Mouse (Mus musculus) liver, embryonic 12.5 days (tissue): ENCODE data around the gene Spats1. TPM values are rescaled to one million over a fixed set of nuclear protein-coding genes. Genes with fewer than 3 reads are reported as not detected.

Experiments
- ATAC-seq: fragments of 200-750 bp; cut with Nextera tagmentation; 2 replicates; pipeline ENCODE4 v1.8.0; 2017; ENCODE audit warnings: moderate number of reproducible peaks, mild to moderate bottlenecking, moderate library complexity
- H3K27ac ChIP-seq: fragments of 300-500 bp; sonication (generic); 2 replicates; pipeline ENCODE4 v1.5.1; 2016; ENCODE audit warnings: mild to moderate bottlenecking
- H3K27me3 ChIP-seq: fragments of 300-500 bp; sonication (generic); replicated peaks from 2 replicates; pipeline ENCODE4 v1.6.1; 2016; ENCODE audit warnings: mild to moderate bottlenecking, moderate library complexity
- H3K36me3 ChIP-seq: fragments of 300-500 bp; sonication (generic); 2 replicates; pipeline ENCODE4 v1.6.1; 2016; ENCODE audit warnings: mild to moderate bottlenecking, moderate library complexity
- H3K4me1 ChIP-seq: fragments of 300-500 bp; sonication (generic); 2 replicates; pipeline ENCODE4 v1.6.1; 2016
- H3K4me2 ChIP-seq: fragments of 300-500 bp; sonication (generic); 2 replicates; pipeline ENCODE4 v1.6.1; 2016; ENCODE audit warnings: mild to moderate bottlenecking, moderate library complexity
- H3K4me3 ChIP-seq: fragments of 300-500 bp; sonication (generic); 2 replicates; pipeline ENCODE4 v1.5.1; 2016; ENCODE audit warnings: mild to moderate bottlenecking, moderate library complexity
- H3K9ac ChIP-seq: fragments of 300-500 bp; sonication (generic); 2 replicates; pipeline ENCODE4 v1.6.1; 2016; ENCODE audit warnings: mild to moderate bottlenecking, moderate library complexity
- H3K9me3 ChIP-seq: fragments of 300-500 bp; sonication (generic); replicated peaks from 2 replicates; pipeline ENCODE4 v1.6.1; 2016; ENCODE audit warnings: mild to moderate bottlenecking, moderate library complexity
- WGBS: fragments of 180-500 bp; shearing (Covaris S2); methylation state at CpG from one replicate; pipeline ENCODE4 v1.1.7; 2016; ENCODE audit not compliant: insufficient replicate concordance; 5-methylcytosine and 5-hydroxymethylcytosine counted together
- polyA plus RNA-seq: library from polyadenylated mRNA; unstranded; fragments of >200 nt; fragmentation: Nextera tagmentation; extraction: Ambion mirVana; gene quantifications from 2 replicates; pipeline ENCODE4 v1.2.1, GENCODE M21; 2016

The Spats1 gene
- polyA plus RNA-seq, 1 experiment from 2014 or later = 0.24 TPM

- ATAC-seq = no peak
- H3K4me2 ChIP-seq = no peak overlapping the region
- no peak overlapping the region for H3K9ac ChIP-seq
- no peak overlapping the region for H3K4me3 ChIP-seq
- no peaks in the 10 kb centered on the region for H3K4me1 ChIP-seq
- 87% methylated on average over 2 of the region's 2 CpGs for WGBS
- no peak overlapping the region for H3K27ac ChIP-seq
- peaks cover 72% of the 10 kb centered on the region for H3K36me3 ChIP-seq
- H3K27me3 ChIP-seq = no peaks in the 10 kb centered on the region
- H3K9me3 ChIP-seq = no peaks in the 10 kb centered on the region
Measured at GRCm38 (mm10) chr17:45398021-45398420, 77.2 kb downstream of the Spats1 start.

GRCm38 (mm10) chr17:45397541-45397940 is 77.7 kb downstream of the Spats1 start:
- peaks cover 72% of the 10 kb centered on the region for H3K36me3 ChIP-seq
- no peaks in the 10 kb centered on the region for H3K9me3 ChIP-seq
- no peak overlapping the region for H3K9ac ChIP-seq
- no peak overlapping the region for H3K4me3 ChIP-seq
- no peak for ATAC-seq
- no peaks in the 10 kb centered on the region for H3K4me1 ChIP-seq
- H3K27ac ChIP-seq = no peak overlapping the region
- no peak overlapping the region for H3K4me2 ChIP-seq
- no peaks in the 10 kb centered on the region for H3K27me3 ChIP-seq
- 67% methylated on average over 3 of the region's 3 CpGs for WGBS

- Histone ChIP-seq H3K36me3 (peaks cover 75% of the 10 kb centered on the region), H3K4me2 (no peak overlapping the region), H3K4me1 (no peaks in the 10 kb centered on the region), H3K27ac (no peak overlapping the region), H3K4me3 (no peak overlapping the region), H3K9me3 (no peaks in the 10 kb centered on the region), H3K9ac (no peak overlapping the region), H3K27me3 (no peaks in the 10 kb centered on the region)
- ATAC-seq = no peak
- 63% methylated on average over 9 of the region's 9 CpGs for WGBS
Measured at GRCm38 (mm10) chr17:45394612-45395011, 80.6 kb downstream of the Spats1 start.

GRCm38 (mm10) chr17:45393765-45394164 is 81.5 kb downstream of the Spats1 start:
- H3K27me3 ChIP-seq = no peaks in the 10 kb centered on the region
- H3K36me3 ChIP-seq = peaks cover 73% of the 10 kb centered on the region
- 91% methylated on average over 3 of the region's 3 CpGs for WGBS
- no peaks in the 10 kb centered on the region for H3K4me1 ChIP-seq
- no peak overlapping the region for H3K4me2 ChIP-seq
- H3K9me3 ChIP-seq = no peaks in the 10 kb centered on the region
- H3K4me3 ChIP-seq = no peak overlapping the region
- H3K27ac ChIP-seq = no peak overlapping the region
- no peak for ATAC-seq
- no peak overlapping the region for H3K9ac ChIP-seq

Other genes starting within 250 kb of the Spats1 start
- 39.3 and 40.2 TPM in 2 replicates for gene Cdc5l, start 41.7 kb downstream of the Spats1 start, polyA plus RNA-seq
- 13.6 and 13.9 TPM in 2 replicates for gene Aars2, start 31.4 kb upstream of the Spats1 start, polyA plus RNA-seq
- gene Tcte1, start 48.0 kb upstream of the Spats1 start, polyA plus RNA-seq = 0.08 and 0.14 TPM in 2 replicates
- 0.30 and 0.31 TPM in 2 replicates for gene Tmem151b, start 74.3 kb upstream of the Spats1 start, polyA plus RNA-seq
- 2.0 TPM in 2 replicates for gene Nfkbie, start 80.3 kb upstream of the Spats1 start, polyA plus RNA-seq
- gene Slc35b2, start 88.5 kb upstream of the Spats1 start, polyA plus RNA-seq = 69.1 and 72.5 TPM in 2 replicates
- 1,007 and 1,098 TPM in 2 replicates for gene Hsp90ab1, start 97.9 kb upstream of the Spats1 start, polyA plus RNA-seq
- 260 and 267 TPM in 2 replicates for gene Slc29a1, start 124.2 kb upstream of the Spats1 start, polyA plus RNA-seq
- 0.33 TPM in 1 of 2 replicates, not detected in the other for gene Mymx, start 126.7 kb upstream of the Spats1 start, polyA plus RNA-seq
- gene Capn11, start 183.9 kb upstream of the Spats1 start, polyA plus RNA-seq = 0.38 and 0.39 TPM in 2 replicates
- 148 and 151 TPM in 2 replicates for gene Mrpl14, start 210.9 kb upstream of the Spats1 start, polyA plus RNA-seq
- gene Tmem63b, start 211.5 kb upstream of the Spats1 start, polyA plus RNA-seq = 12.9 and 13.7 TPM in 2 replicates